Mouse (Mus musculus): ENCODE measurements around the gene Hacd4. TPM values are rescaled to one million over a fixed set of nuclear protein-coding genes. Genes with fewer than 3 reads are reported as not detected.

Hacd4 gene
- total RNA-seq (2017): 3.6 and 4.8 TPM in 2 replicates

DNA sequence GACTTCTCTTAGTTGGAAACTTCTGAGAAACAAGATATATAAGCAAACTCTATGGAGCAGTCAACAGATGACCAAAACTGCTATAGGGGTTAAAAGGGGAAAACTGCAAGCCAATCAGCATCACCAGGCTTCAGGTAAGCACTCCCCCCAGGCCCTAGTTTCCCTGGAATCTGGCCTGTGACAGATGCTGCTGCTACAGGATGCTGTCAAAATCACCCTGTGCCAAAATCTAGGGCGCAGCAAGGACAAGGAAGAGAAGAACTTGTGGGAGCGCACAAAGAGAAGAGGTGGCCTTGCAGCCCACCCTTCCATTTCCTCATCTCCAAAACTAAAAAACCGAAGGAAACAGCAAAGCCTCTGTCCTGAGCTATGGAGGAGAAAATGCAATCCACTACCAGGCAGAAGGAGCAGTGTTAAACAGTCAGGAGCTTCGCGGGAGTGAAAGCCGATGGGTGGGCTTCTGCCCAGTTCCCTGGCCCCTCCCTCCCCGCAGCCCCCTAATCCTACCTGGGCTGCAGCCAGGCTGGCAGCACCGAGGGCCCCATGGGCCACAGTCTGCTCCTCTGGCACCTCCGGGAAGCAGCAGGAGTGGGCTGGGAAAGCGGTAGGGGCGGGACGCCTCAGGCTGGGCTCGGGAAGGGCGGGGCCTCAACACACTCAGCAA, at the start of gene Hacd4:
Gene Hacd4 (minus strand): TSS at position 603 of the 664 bp plus-strand sequence.
- ATAC-seq (replicated peaks; ENCODE audit: low read depth, poor library complexity, severe bottlenecking): peak; percentile 50

DNA sequence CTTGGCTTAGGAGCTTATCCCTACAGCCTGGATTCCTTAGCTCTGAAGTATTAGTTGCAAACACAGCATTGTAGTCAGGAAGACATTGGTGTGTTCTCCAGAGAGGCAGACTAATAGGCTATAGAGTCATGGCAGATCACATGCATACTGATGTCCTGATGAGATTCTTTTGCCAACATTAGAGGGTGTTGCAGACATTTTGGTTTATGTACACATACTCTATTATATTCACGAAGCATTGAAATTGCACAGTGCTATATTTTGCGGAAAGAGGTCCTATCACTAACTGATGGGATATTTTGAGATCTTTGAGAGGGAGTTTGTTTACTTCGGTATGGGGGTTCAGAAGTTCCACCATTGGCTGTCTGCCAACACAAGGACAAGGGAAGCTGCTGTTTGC, 49.4 kb upstream of the Hacd4 start:
- no peak for ATAC-seq (replicated peaks; ENCODE audit: low read depth, poor library complexity, severe bottlenecking)

DNA sequence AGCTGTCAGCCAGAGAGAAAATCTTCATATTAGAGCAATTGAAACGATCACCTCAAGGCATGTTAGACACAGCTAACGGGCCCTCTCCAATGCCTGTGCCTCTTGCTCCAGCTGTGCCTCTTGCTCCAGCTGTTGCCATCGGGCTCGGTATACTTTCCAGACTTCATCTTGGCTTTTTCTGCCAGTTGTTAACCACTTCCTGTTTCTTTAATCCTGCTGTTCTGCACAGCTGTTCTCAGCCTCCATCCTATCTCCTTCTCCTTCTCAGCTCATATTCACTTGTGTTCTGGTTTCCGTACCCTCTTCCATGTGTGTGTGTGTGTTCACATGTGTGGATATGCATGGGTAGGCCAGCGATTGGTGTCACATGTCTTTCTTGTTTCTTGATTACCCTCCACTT, 41.4 kb upstream of the Hacd4 start:
- peak; percentile 62 for ATAC-seq (replicated peaks; ENCODE audit: low read depth, poor library complexity, severe bottlenecking)

DNA sequence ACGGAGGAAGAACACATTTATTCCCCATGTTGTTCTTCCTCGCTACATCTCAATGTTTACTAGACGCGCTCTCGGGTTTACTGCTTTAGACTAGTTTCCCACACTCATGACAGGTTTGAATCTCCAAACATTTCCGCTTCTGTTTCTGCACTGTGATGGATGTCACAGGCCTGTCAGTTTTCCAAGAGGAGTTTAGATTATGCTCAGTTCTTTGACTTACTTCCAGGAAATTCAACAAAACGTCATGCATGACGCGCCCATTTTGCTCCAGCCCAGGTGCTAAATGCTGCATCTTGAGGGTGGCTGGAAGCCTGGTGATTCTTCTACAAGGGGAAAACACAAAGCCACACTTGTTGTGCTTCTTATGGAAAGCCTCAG, 40.1 kb upstream of the Hacd4 start:
- ATAC-seq (replicated peaks; ENCODE audit: low read depth, poor library complexity, severe bottlenecking): no peak

DNA sequence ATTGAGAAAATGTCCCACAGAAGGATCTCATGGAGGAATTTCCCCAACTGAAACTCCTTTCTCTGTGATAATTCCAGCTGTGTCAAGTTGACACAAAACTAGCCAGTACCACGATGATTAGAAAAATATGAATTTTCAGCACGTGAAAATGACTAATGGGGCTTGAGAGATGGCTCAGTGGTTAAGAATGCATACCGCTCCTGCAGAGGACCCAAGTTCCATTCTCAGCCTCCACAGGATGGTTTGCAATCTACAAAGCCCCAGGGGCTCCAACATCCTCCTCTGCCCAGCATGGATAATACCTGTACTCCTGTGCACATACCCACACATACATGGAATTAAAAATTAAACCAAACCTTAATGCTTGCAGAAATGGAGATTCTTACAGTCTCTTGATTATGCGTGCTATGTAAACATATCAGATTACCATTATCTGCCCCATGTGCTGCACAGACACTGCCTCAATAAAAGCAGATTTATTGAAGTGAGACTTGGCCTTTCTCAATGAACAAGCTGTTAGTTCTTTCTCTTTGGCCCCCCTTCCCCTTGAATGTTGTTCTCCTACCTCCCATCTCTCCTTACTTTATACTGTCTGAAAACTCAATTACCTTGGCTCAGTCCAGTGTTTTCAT, 39.6 kb upstream of the Hacd4 start:
- ATAC-seq (replicated peaks; ENCODE audit: low read depth, poor library complexity, severe bottlenecking): no peak

DNA sequence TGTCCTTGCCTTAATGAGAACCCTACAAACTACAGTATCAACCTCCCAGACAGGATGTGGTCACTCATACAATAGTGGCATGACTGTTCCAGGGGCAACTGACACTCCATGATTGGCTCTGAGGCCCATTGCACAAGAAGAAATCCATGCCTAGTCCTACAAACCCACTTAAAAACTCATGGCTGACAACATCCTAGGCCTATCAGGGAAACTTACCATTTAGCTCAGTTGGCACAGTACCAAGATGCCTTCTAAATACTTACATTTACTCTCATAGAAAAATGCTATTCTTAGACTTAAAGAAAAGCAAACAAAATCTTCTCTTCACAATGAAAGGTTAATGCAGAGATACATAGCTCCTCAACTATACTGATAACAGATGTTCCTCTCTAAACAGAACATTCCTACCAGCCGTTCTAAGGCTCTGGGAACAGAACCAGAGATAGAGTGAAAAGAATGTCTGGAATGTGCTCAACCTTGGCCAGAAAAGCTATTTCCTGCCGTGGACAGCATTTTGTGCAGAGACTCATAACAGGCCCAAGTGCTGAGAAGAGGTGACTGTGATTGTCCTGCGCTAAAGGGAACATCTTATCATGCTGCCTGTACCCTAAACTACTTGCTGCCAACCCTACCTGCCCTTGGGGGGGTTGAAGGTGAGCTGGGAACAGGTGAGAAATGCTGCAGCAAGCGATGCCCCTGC, 37.9 kb upstream of the Hacd4 start:
- ATAC-seq (replicated peaks; ENCODE audit: low read depth, poor library complexity, severe bottlenecking): no peak

DNA sequence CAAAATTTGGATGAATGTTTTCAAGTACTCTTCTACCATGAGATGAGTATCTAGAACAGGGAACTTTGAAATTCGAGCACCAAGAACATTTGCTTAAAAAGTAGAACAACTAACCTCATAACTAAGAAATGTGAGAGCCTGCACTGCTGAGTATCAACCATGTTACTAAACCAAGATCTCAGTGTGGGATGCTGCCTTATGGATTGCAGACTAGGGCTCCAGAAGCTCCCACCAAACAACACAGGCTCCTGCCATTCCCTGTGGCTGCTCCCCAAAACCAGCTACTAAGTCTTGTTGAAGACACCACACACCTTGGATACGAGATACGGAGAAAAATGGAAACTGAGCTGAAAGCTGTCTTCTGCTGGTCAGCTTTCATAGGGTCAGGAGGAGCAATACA, 37.4 kb upstream of the Hacd4 start:
- ATAC-seq (replicated peaks; ENCODE audit: low read depth, poor library complexity, severe bottlenecking): no peak

DNA sequence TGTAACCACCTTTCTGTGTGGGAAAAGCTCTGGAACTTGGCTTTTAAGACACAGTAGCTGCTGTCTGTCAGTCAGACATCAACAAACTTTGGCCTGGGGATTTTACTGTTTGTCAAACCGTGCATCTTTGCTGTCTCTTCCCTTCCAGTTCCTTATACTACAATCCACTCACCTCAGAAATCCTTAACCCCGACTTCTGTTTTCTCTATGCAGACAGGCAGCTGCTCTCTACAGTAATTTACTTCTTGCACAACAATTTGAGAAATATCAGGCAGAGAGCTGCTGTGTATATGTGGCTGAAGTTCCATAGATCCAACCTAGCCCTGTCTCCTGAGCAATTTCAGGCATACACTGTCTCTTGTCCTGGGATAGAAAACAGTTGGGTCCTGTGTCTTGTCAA, 32.8 kb upstream of the Hacd4 start:
- ATAC-seq (replicated peaks; ENCODE audit: low read depth, poor library complexity, severe bottlenecking): 0 out of 2 replicates have a peak, but pooled peaks have one; percentile 52

DNA sequence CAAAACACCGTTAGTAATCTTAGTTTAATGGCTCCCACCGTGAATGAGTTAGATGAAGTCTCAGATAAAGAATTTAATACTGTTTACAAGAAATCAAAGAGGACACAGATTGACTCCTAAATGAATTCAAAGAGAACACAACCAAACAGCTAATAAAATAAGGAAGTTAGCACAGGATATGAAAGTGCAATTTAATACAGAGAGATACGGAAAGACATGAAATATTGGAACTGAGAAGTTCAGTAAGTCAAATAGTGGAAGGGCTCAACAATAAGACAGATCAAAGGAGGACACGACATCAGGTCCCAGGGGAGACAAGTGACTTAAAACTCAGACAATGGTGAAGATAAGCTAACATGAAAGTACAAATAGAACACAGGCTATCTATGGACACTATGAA, 25.8 kb upstream of the Hacd4 start:
- 0 out of 2 replicates have a peak, but pooled peaks have one; percentile 39 for ATAC-seq (replicated peaks; ENCODE audit: low read depth, poor library complexity, severe bottlenecking)

DNA sequence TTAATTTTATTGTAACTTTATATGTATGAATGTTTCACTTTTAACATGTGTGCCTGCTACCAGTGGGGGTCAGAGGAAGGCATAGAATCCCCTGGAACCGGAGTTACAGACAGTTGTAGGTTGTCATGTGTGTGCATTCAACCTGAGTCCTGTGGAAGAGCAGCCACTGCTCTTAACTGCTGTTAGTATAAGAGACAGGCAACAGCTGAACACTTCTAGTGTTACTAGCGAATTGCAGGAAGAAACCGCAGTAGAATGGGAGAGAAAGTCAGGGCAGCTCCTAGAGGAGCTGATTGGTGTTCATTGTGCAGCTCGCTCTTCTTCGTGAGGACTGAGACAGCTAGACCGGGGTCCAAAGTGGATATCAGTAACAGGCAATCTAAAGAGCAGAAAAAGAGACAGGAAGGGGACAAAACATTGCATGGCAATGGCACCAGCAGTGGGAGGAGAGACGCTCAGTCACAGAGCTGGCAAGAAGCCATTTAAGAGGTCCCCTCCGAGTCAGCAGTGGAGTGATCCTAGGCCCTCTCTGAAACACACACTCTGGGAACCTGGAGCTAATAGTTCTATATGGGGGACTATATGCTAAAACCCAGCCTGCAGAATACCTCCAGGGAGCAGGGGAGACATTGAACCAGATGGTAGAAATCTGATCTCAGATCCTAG, 24.4 kb upstream of the Hacd4 start:
- peak; percentile 40 for ATAC-seq (replicated peaks; ENCODE audit: low read depth, poor library complexity, severe bottlenecking)

DNA sequence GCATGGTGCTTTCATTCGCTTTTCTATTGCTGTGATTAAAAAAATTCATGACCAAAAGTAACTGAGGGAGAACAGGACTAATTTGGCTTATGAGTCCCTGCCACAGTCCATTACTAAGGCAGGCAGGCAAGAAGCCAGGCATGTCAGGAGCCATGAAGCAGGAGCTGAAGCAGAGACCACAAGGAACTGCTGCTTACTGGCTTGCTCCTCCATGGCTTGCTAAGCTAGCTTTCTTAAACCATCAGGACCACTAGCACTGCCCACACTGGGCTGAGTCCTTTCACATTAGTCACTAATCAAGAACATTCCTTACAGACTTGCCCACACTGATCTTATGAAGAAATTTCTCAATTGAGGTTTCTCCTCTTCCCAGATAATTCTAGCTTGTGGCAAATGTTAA, 23.8 kb upstream of the Hacd4 start:
- no peak for ATAC-seq (replicated peaks; ENCODE audit: low read depth, poor library complexity, severe bottlenecking)

DNA sequence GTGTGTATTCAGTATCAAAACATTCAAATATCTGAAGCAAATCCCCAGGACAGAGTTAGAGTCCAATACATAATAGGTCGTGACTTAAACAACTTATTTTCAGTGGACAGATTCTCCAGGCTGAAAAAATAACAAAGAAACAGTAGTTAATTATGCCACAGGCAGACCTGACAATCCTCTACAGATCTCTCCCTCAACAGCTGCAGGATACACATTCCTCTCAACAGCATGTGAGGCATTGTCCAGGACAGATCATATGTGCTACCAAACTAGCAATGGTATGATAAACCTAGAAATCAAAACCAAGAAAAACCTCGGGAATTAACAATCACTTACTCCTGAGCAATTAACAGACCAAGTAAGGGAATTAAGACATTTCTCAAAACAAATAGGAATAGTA, 22.6 kb upstream of the Hacd4 start:
- ATAC-seq (replicated peaks; ENCODE audit: low read depth, poor library complexity, severe bottlenecking): no peak

DNA sequence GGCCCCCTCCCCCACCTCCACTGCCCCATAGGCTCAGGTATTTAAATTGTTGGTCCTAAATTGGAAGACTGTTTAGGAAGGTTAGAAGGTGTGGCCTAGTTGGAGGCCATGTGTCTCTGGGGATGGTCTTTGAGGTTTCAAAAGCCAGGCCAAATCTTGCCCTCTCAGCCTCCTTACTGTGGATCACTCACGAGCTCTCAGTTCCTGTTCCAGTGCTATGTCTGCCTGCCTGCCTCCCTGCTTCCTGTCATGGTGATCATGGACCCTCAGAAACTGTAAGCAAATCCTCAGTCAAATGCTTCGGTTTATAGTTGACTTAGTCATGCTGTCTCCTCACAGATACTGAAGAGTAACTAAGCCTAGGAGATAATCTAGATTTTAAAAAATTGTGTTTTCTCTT, 19.9 kb upstream of the Hacd4 start:
- peak; percentile 81 for ATAC-seq (replicated peaks; ENCODE audit: low read depth, poor library complexity, severe bottlenecking)

DNA sequence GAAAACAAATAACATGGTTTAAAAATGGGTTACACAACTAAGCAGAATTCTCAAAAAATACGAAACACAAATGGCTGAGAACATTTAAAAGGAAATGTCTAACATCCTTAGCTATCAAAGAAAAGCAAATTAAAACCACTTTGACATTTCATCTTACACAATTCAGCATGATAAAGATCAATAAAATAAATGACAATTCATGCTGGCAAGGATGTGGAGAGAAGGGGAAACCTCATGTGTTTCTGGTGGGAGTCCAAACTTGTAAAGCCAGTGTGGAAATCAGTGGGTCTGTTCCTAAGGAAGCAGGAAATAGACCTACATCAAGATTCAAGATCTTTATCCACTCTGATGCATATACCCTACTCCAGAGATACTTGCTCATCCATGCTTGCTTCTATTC, 19.4 kb upstream of the Hacd4 start:
- ATAC-seq (replicated peaks; ENCODE audit: low read depth, poor library complexity, severe bottlenecking): no peak

DNA sequence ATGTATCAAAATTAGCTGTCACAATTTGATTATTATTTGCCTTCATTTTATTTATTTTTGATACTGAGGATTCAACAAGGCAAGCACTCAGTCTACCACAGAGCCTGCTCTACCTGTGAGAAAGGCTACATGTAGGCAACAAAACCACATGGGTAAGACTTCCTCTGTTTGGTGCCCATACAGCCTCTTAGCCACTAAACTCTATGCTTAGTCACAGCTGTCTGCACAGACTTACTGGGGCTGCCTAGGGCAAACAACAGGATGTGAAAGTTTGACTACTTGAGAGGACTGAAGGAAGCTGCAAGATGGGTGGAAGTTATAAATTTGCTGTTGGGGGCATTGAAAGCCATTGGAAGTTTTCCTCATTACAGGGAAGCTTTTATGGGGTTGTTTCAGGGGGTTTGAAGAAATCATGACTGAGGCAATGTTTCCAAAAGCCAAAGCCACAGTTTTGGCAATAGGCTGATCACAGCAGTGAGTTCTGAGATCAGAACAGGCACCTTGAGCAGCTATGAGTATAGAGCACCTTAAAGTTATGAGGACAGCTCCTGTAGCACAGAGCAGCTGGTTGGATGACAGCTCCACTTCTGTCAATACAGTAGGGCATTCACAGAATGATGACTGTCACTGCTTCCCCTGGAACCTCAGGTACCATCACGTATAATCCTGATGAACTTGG, 11.5 kb upstream of the Hacd4 start:
- ATAC-seq (replicated peaks; ENCODE audit: low read depth, poor library complexity, severe bottlenecking): peak; percentile 100

DNA sequence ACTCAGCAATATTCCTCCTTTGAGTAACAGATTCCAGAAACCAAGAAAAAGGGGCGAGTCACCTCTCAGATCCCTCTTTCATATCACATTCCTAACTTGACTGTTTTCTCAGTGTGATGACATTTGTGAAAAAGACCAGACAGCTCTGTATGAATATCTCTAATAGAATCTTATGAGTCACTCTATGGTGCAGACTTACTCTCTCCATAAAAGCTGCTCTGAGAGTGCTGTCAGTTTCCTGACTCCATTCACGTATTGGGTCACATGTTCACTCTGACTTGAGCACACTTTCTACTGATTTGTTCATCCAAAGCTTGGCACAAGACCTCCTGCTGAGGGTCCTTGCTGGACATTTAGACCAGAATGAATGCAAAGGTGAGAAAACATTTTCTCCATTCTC, 10.2 kb upstream of the Hacd4 start:
- no peak for ATAC-seq (replicated peaks; ENCODE audit: low read depth, poor library complexity, severe bottlenecking)

DNA sequence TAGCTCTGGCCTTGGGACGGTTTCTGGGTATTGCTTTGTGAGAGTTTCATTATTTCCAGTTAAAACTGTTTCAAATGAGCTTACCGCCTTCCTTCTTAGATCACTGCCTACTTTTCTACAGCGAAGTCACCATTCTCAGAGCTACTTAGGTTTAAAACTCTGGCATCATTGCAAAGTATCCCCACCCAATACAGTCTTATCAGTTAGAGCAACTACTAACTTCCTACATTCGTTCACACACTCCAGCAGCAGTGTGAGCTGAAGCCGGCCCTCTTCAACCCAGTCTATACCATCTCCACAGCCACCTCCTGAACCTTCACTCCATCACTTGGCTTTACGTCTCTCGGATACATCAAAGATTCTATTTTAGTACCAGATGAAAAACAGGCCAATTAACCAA, 2.1 kb upstream of the Hacd4 start:
- ATAC-seq (replicated peaks; ENCODE audit: low read depth, poor library complexity, severe bottlenecking): no peak

DNA sequence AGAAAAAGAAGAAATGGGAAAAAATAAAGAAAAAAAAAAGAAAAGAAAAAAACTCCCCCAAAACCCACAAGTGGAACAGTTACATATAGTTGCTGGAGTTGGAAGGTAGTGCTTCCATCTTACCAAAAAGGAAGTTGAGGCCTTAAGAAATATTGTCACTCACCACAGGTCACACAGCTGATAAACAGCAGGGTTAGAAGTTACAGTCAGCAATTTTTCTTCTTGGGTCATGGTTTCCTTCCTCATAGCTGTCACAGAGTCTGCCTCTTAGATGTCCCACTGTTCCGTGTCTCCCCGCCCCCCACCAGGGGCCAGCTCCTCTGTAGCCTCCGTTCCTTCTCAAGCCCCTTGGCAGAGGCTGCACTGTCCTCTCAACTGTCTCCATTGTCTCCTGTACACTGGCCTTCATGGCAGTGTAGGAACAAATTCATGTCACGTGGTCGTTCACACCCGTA, 968 bp upstream of the Hacd4 start:
- ATAC-seq (replicated peaks; ENCODE audit: low read depth, poor library complexity, severe bottlenecking): peak; percentile 94

DNA sequence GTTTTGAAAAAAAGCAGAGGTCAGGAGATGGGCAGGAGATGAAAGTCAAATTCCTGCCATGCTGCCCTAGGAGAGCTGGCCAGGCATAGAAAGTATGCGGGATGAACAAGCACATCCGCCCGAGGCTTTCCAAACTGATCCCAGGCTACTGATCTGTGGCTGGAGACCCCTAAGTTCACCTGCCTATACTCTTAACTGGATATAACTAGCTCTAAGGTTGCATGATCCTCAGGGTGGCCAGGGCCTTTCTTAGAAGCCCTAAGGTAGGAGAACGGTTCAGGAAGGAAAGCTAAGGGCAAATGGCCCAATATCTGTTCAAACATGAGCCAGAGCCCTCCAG, 232 bp upstream of the Hacd4 start:
- no peak for ATAC-seq (replicated peaks; ENCODE audit: low read depth, poor library complexity, severe bottlenecking)

DNA sequence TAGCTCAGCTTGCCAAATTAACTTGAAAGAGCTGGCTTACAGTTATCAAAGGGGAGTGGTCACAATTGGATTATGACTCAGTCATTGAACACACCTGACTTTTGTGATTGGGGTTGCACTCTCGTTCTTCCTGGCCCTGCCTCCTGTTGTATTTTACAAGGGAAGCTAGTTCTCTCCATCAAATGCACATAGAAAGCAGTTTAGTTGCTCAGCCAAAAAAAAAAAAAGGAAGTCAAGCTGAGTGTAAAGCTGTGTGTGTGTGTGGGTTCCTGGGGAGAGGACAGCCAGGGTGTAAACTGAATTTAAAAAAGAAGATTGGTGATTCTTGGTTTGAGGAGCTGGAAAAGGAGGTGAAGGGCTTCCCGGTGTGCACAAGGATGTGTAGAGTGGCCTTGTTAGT, 811 bp downstream of the Hacd4 start:
- no peak for ATAC-seq (replicated peaks; ENCODE audit: low read depth, poor library complexity, severe bottlenecking)

Data from common myeloid progenitor, adult 5-6 weeks (primary cell).